Mouse (Mus musculus): ENCODE data around the gene Tmc3.

DNA sequence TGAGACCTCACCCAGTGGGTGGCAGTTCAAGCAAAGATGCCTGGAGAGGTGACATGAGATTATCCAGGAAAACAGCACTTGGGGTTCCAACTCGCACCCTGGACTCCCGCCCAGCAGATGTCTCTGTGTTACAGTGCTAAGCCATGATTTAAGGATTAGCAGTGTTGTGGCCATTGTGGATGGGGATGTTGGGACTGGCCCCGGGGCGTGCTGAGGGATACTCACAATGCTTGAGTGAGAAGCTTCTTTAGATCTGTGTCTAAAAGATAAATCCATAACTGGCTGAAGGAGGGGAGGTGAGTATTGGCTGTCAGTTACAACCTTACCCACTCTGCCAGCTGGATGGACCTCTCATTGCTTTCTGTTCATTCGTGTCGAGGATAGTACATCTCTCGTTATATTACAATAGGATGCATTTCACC is 35.4 kb upstream of the Tmc3 start:
- TF ChIP-seq POLR2A (IDR thresholded peaks at IDR 0.05; ENCODE audit: control insufficient read depth in 1 of 2, insufficient read depth in 1 of 2, low read depth in 1 of 2, low read length in 2 of 2, poor library complexity in 1 of 2) (no peak), CHD2 (IDR thresholded peaks at IDR 0.05; ENCODE audit: low read length) (no peak), CTCF (IDR thresholded peaks at IDR 0.05 in 2 of 3, conservative IDR thresholded peaks at IDR 0.05 in 1 of 3; ENCODE audit: control insufficient read depth in 1 of 3, insufficient read depth in 1 of 3, low read depth in 2 of 3, low read length in 3 of 3, poor library complexity in 1 of 3, severe bottlenecking in 1 of 3) (no peak), E2F4 (IDR thresholded peaks at IDR 0.05; ENCODE audit: borderline replicate concordance, low read depth, low read length) (no peak), TCF12 (IDR thresholded peaks at IDR 0.05; ENCODE audit: low read depth, low read length) (no peak), ZC3H11A (IDR thresholded peaks at IDR 0.05; ENCODE audit: low read depth, low read length) (no peak), EP300 (IDR thresholded peaks at IDR 0.05; ENCODE audit: low read depth in 1 of 2, low read length in 2 of 2) (no peak)

Measured in MEL (cell line).